7 mouse cellular contexts compared by ENCODE assay signal in the genomic region with DNA sequence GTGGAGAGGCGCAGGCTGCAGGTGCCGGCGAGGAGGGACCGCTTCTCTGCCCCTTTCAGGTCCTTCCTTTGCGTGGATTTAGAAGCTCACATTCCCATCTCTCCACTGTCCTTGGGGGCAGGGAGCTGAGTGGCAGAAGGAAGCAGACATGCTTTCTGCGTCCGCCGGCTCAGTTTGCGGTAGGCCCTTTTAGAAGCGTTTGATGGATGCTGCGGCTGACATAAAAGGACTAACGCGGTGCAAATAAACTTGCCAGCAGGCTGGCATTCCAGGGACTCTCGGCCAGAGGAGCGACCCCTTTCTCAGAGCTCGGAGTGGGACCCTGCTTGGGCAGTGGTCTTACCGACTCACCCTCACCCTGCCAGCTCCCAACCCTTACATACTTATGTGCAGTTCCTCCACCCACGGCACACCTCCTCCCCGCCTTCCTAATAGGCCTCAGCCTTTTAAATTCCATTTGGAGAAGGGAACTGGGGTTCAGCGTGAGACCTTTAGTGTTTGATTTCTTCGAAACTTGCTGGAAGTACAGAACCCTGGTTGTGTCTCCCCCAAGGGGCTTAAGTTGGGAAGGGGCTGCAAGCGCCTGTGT. TPM values are rescaled to one million over a fixed set of nuclear protein-coding genes. Genes with fewer than 3 reads are reported as not detected.
A peak's percentile ranks its signal among the peaks of the same experiment; 100 is the strongest.
DNase-seq lines count a peak whose midpoint lies in the region; ATAC-seq and TF ChIP-seq lines count a peak whose summit lies in the region.

No protein-coding gene starts in this region.

- peaks cover 9% of the 10 kb centered on the region for H3K4me1 ChIP-seq in lung, embryonic 15.5 days
- H3K4me1 ChIP-seq in heart, embryonic 14.5 days (ENCODE audit: control insufficient read depth in 2 of 2, insufficient read depth in 2 of 2, low read length in 2 of 2) = peaks cover 7 to 22% of the 10 kb centered on the region in 2 experiments
- H3K4me1 ChIP-seq in liver, embryonic 15.5 days (replicated peaks) = peaks cover 12% of the 10 kb centered on the region

- peak overlapping the region; percentile 54 for H3K27ac ChIP-seq in lung, embryonic 15.5 days
- peak overlapping the region; percentile 82 to 91 for H3K27ac ChIP-seq in heart, embryonic 14.5 days (replicated peaks in 1 of 2; ENCODE audit: control insufficient read depth in 1 of 2, insufficient read depth in 1 of 2, low read depth in 2 of 2, low read length in 2 of 2)
- no peak overlapping the region for H3K27ac ChIP-seq in liver, embryonic 15.5 days (replicated peaks)

- no peak for DNase-seq in lung, adult 18-20 months
- peak; percentile 75 for DNase-seq in brain, embryonic 14.5 days (ENCODE audit: low read depth)
- no peak for DNase-seq in layer of hippocampus, postnatal 25 days (ENCODE audit: extremely low spot score in 1 of 2, low spot score in 1 of 2)
- no peak for DNase-seq in adrenal gland, postnatal 14 days

- no peaks in the 10 kb centered on the region for H3K9me3 ChIP-seq in lung, embryonic 15.5 days
- no peaks in the 10 kb centered on the region for H3K9me3 ChIP-seq in heart, embryonic 14.5 days (ENCODE audit: control insufficient read depth, low read length)
- H3K9me3 ChIP-seq in liver, embryonic 15.5 days (replicated peaks) = no peaks in the 10 kb centered on the region

- H3K27me3 ChIP-seq in lung, embryonic 15.5 days = no peaks in the 10 kb centered on the region
- H3K27me3 ChIP-seq in heart, embryonic 14.5 days (ENCODE audit: control insufficient read depth, insufficient read depth, low read length) = no peaks in the 10 kb centered on the region
- H3K27me3 ChIP-seq in liver, embryonic 15.5 days = peaks cover 25% of the 10 kb centered on the region

- H3K4me2 ChIP-seq in lung, embryonic 15.5 days = peak overlapping the region; percentile 87
- H3K4me2 ChIP-seq in heart, embryonic 14.5 days (ENCODE audit: low read length) = peak overlapping the region; percentile 80
- H3K4me2 ChIP-seq in liver, embryonic 15.5 days = peak overlapping the region; percentile 90

- no peaks in the 10 kb centered on the region for H3K36me3 ChIP-seq in lung, embryonic 15.5 days
- 0 out of 2 replicates have a peak, but pooled peaks cover 5% of the 10 kb centered on the region for H3K36me3 ChIP-seq in heart, embryonic 14.5 days (ENCODE audit: control insufficient read depth, insufficient read depth, low read length)
- no peaks in the 10 kb centered on the region for H3K36me3 ChIP-seq in liver, embryonic 15.5 days (replicated peaks)

- no peak for ATAC-seq in lung, embryonic 15.5 days (ENCODE audit: borderline replicate concordance, extremely low read depth, low FRiP score, low TSS enrichment)
- ATAC-seq in heart, embryonic 14.5 days (ENCODE audit: insufficient number of reproducible peaks, insufficient read depth, low FRiP score, low read depth) = peak; percentile 27
- no peak for ATAC-seq in liver, embryonic 15.5 days (ENCODE audit: insufficient read depth)

- WGBS in lung, embryonic 15.5 days = 5% methylated on average over 22 of the region's 22 CpGs
- 5% methylated on average over 22 of the region's 22 CpGs for WGBS in heart, embryonic 14.5 days
- 9% methylated on average over 22 of the region's 22 CpGs for WGBS in liver, embryonic 15.5 days (ENCODE audit: insufficient replicate concordance)

- TF ChIP-seq CTCF in brain, embryonic 14.5 days (IDR thresholded peaks at IDR 0.05; ENCODE audit: borderline replicate concordance, extremely low read depth, insufficient read depth, insufficient read length) = no peak

- peak overlapping the region; percentile 33 for H3K9ac ChIP-seq in lung, embryonic 15.5 days
- peak overlapping the region; percentile 80 for H3K9ac ChIP-seq in heart, embryonic 14.5 days (ENCODE audit: low read length)
- peak overlapping the region; percentile 21; the same call in 1 of the 2 replicates for H3K9ac ChIP-seq in liver, embryonic 15.5 days

- H3K4me3 ChIP-seq in lung, embryonic 15.5 days = peak overlapping the region; percentile 66
- H3K4me3 ChIP-seq in heart, embryonic 14.5 days (ENCODE audit: control insufficient read depth in 1 of 2, insufficient read depth in 1 of 2, low read depth in 1 of 2, low read length in 2 of 2) = peak overlapping the region; percentile 66 to 85
- H3K4me3 ChIP-seq in liver, embryonic 15.5 days (replicated peaks) = peak overlapping the region; percentile 60

- no peak for TF ChIP-seq POLR2A in brain, embryonic 14.5 days (IDR thresholded peaks at IDR 0.05; ENCODE audit: borderline replicate concordance, extremely low read depth, insufficient read depth, insufficient read length, poor library complexity, severe bottlenecking)

RNA-seq across cellular contexts. Expression of a gene that starts 8.5 kb away (rescaled TPM):
- polyA plus RNA-seq in lung, embryonic 15.5 days (2015; fragmentation: Nextera tagmentation; extraction: Ambion mirVana) = 15.1 and 15.6 TPM in 2 replicates
- 45.5 and 53.1 TPM in 2 replicates for polyA plus RNA-seq in brain, embryonic 14.5 days (2012; rRNA removed)
- 66.5 and 68.7 TPM in 2 replicates for polyA plus RNA-seq in heart, embryonic 14.5 days (2014; fragmentation: Nextera tagmentation; extraction: Ambion mirVana)
- 1.2 and 1.6 TPM in 2 replicates for polyA plus RNA-seq in liver, embryonic 15.5 days (2015; fragmentation: Nextera tagmentation; extraction: Ambion mirVana)
- 100 to 1,000 TPM; 124 to 126 TPM for total RNA-seq in layer of hippocampus, postnatal 25 days (2021)
- 30.0 and 32.6 TPM in 2 replicates for total RNA-seq in adrenal gland, postnatal 14 days (2021)

RNA-seq across cellular contexts. Expression of a gene that starts 32.9 kb away (rescaled TPM):
- polyA plus RNA-seq in lung, embryonic 15.5 days (2015; fragmentation: Nextera tagmentation; extraction: Ambion mirVana) = 0.21 TPM in 1 of 2 replicates, not detected in the other
- 0.05 and 0.08 TPM in 2 replicates for polyA plus RNA-seq in brain, embryonic 14.5 days (2012; rRNA removed)
- not detected in 2 replicates for polyA plus RNA-seq in heart, embryonic 14.5 days (2014; fragmentation: Nextera tagmentation; extraction: Ambion mirVana)
- not detected in 2 replicates for polyA plus RNA-seq in liver, embryonic 15.5 days (2015; fragmentation: Nextera tagmentation; extraction: Ambion mirVana)
- total RNA-seq in layer of hippocampus, postnatal 25 days (2021) = under 1 TPM in 1 of 2 experiments, not detected in 1; 0.22 TPM
- not detected in 2 replicates for total RNA-seq in adrenal gland, postnatal 14 days (2021)

Comparison
In these comparisons a context has a peak if more than half of its experiments do, and no peak if none do; other contexts are left out.
1. H3K9ac ChIP-seq: peak in every context shown above with its lines; median percentile 80 in heart, embryonic 14.5 days; 33 in lung, embryonic 15.5 days; 21 in liver, embryonic 15.5 days.